Mouse (Mus musculus) stomach, postnatal 0 days (tissue): ENCODE data around the gene Adora1.

Source experiments
- CTCF ChIP-seq: IDR thresholded peaks from 2 replicates; pipeline ENCODE4 v1.5.1; 2016; ENCODE audit warnings: antibody characterized with exemption, low read depth, mild to moderate bottlenecking, moderate library complexity
- EP300 ChIP-seq: optimal IDR thresholded peaks from 2 replicates; pipeline ENCODE3; 2016; ENCODE audit warnings: antibody characterized with exemption

DNA sequence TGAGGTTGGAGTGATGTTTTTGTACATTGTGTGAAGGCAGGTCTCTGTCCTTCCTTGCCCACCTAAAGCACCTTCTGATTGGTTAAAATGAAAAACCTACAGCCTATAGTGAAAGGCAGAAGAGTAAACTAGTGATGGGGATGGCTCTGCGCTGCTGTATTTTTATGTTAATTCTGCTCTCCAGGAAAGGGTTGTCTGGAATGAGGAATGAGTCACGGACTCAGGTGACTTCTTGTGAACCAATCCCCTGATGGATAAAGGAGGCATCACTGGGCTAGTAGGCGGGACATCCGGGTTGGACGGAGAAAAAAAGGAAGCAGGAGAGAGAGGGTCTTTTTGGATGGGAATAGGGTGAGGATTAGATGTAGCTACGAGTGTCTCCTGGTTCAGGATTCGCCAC lies 34.8 kb upstream of the Adora1 start:
- TF ChIP-seq CTCF (no peak), EP300 (no peak)
